Mouse (Mus musculus) neural tube, embryonic 11.5 days (tissue): ENCODE measurements around the gene Ippk. TPM values are rescaled to one million over a fixed set of nuclear protein-coding genes. Genes with fewer than 3 reads are reported as not detected.

Source experiments
- ATAC-seq: fragments of 200-750 bp; cut with Nextera tagmentation; 2 replicates; pipeline ENCODE4 v1.8.0; 2017; ENCODE audit warnings: moderate number of reproducible peaks, mild to moderate bottlenecking, moderate TSS enrichment, moderate library complexity; ENCODE audit not compliant: insufficient read depth, low FRiP score, low TSS enrichment
- DNase-seq: peaks from one replicate; pipeline ENCODE4 v3.0.0-alpha.2; 2015; ENCODE audit warnings: low spot score
- H3K27ac ChIP-seq: fragments of 300-500 bp; sonication (generic); 2 replicates; pipeline ENCODE4 v1.5.1; 2014; ENCODE audit warnings: low read depth, mild to moderate bottlenecking, low read length
- H3K27me3 ChIP-seq: fragments of 300-500 bp; sonication (generic); 2 replicates; pipeline ENCODE4 v1.6.1; 2014; ENCODE audit warnings: mild to moderate bottlenecking, low read length, mixed read lengths; ENCODE audit not compliant: control insufficient read depth, insufficient read depth
- H3K36me3 ChIP-seq: fragments of 300-500 bp; sonication (generic); 2 replicates; pipeline ENCODE4 v1.6.1; 2014; ENCODE audit warnings: mild to moderate bottlenecking, low read length, moderate library complexity, mixed read lengths; ENCODE audit not compliant: control insufficient read depth, insufficient read depth
- H3K4me1 ChIP-seq: fragments of 300-500 bp; sonication (generic); 2 replicates; pipeline ENCODE4 v1.6.1; 2014; ENCODE audit warnings: low read length, mixed read lengths; ENCODE audit not compliant: control insufficient read depth, insufficient read depth
- H3K4me2 ChIP-seq: fragments of 300-500 bp; sonication (generic); 2 replicates; pipeline ENCODE4 v1.6.1; 2014; ENCODE audit warnings: low read depth, mild to moderate bottlenecking, moderate library complexity
- H3K4me3 ChIP-seq: fragments of 300-500 bp; sonication (generic); 2 replicates; pipeline ENCODE4 v1.5.1; 2014; ENCODE audit warnings: low read depth, low read length
- H3K9ac ChIP-seq: fragments of 300-500 bp; sonication (generic); 2 replicates; pipeline ENCODE4 v1.6.1; 2014; ENCODE audit warnings: mild to moderate bottlenecking, low read length
- H3K9me3 ChIP-seq: fragments of 300-500 bp; sonication (generic); 2 replicates; pipeline ENCODE4 v1.6.1; 2016; ENCODE audit warnings: low read length; ENCODE audit not compliant: control insufficient read depth
- WGBS: fragments of 180-500 bp; shearing (Covaris S2); extraction: QIAGEN DNeasy Blood & Tissue Kit; methylation state at CpG from one replicate; pipeline ENCODE4 v1.1.7; 2014; 5-methylcytosine and 5-hydroxymethylcytosine counted together
- polyA plus RNA-seq: library from polyadenylated mRNA; unstranded; fragments of >200 nt; fragmentation: Nextera tagmentation; extraction: Ambion mirVana; gene quantifications from 2 replicates; pipeline ENCODE4 v1.2.1, GENCODE M21; 2014

Gene Ippk
- polyA plus RNA-seq, 1 experiment from 2014 or later = 19.7 TPM

- Histone ChIP-seq H3K4me1 (no peaks in the 10 kb centered on the region), H3K36me3 (no peaks in the 10 kb centered on the region), H3K9me3 (no peaks in the 10 kb centered on the region), H3K4me3 (no peak overlapping the region), H3K9ac (no peak overlapping the region), H3K4me2 (no peak overlapping the region), H3K27ac (no peak overlapping the region), H3K27me3 (no peaks in the 10 kb centered on the region)
- DNase-seq = no peak
- no peak for ATAC-seq
Measured at GRCm38 (mm10) chr13:49407795-49408194, 13.3 kb upstream of the Ippk start.

- peak; percentile 57 for ATAC-seq
- no peak overlapping the region; the same call in 1 of the 2 replicates for H3K27ac ChIP-seq
Measured at GRCm38 (mm10) chr13:49421606-49421917, 513 bp downstream of the Ippk start.

GRCm38 (mm10) chr13:49421959-49422358 lies 910 bp downstream of the Ippk start:
- peak overlapping the region; percentile 86 for H3K4me3 ChIP-seq
- H3K9ac ChIP-seq = peak overlapping the region; percentile 75
- ATAC-seq (no peak), DNase-seq (no peak)
- peak overlapping the region; percentile 93 for H3K4me2 ChIP-seq
- H3K27me3 ChIP-seq = no peaks in the 10 kb centered on the region
- H3K9me3 ChIP-seq = no peaks in the 10 kb centered on the region
- H3K4me1 ChIP-seq = peaks cover 11% of the 10 kb centered on the region
- no peaks in the 10 kb centered on the region for H3K36me3 ChIP-seq
- H3K27ac ChIP-seq = no peak overlapping the region
- 25% methylated on average over 4 of the region's 4 CpGs for WGBS

More at GRCm38 (mm10) chr13:49421606-49421917, 513 bp downstream of the Ippk start:
- peak; percentile 25 for DNase-seq
- H3K4me3 ChIP-seq = peak overlapping the region; percentile 86
- peak overlapping the region; percentile 93 for H3K4me2 ChIP-seq
- H3K9ac ChIP-seq = peak overlapping the region; percentile 75
- WGBS = under 1% methylated on average over 15 of the region's 15 CpGs
- H3K9me3 ChIP-seq = no peaks in the 10 kb centered on the region
- no peaks in the 10 kb centered on the region for H3K27me3 ChIP-seq
- H3K4me1 ChIP-seq = peaks cover 11% of the 10 kb centered on the region
- no peaks in the 10 kb centered on the region for H3K36me3 ChIP-seq

GRCm38 (mm10) chr13:49426736-49427135 lies 5.7 kb downstream of the Ippk start:
- no peak for DNase-seq
- 90% methylated on average over 3 of the region's 3 CpGs for WGBS
- H3K4me3 ChIP-seq = no peak overlapping the region
- H3K4me2 ChIP-seq = no peak overlapping the region
- no peaks in the 10 kb centered on the region for H3K36me3 ChIP-seq
- no peaks in the 10 kb centered on the region for H3K9me3 ChIP-seq
- no peak overlapping the region for H3K9ac ChIP-seq
- no peak for ATAC-seq
- H3K27ac ChIP-seq = no peak overlapping the region
- peaks cover 8% of the 10 kb centered on the region for H3K4me1 ChIP-seq
- H3K27me3 ChIP-seq = no peaks in the 10 kb centered on the region

DNA sequence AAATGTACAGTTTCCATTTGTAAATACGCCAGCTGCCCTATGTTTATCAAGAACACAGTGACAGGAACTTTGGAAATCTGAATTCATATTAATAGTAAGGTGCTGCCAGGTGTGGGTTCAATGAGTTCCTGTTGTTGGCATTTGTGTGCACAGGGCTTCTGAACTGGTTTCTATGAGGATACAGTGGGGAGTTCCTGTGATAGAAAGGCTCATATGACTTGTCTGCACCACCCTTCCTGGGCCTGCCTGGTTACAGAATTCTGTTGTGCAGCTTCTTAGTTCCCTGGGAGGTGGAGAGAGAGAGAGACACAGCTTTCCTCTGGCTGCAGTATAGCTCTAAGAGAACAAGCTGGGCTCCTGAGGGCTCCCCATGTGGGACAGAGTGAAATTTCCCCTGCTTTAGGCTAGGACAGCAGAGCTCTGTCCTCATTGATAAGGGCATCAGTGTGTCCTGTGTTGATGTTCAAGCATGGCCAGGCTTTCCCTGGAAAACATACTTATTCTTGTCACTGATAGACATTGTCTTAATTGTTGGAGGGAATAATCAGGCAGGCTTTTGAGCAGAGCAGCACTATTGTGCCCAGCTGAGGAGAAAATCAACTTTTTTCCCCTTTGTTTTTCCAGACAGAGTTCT lies 7.1 kb downstream of the Ippk start:
- WGBS = 86% methylated on average over 1 of the region's 1 CpGs
- Histone ChIP-seq H3K4me2 (no peak overlapping the region), H3K4me3 (no peak overlapping the region), H3K36me3 (no peaks in the 10 kb centered on the region), H3K27me3 (no peaks in the 10 kb centered on the region), H3K4me1 (no peaks in the 10 kb centered on the region), H3K27ac (no peak overlapping the region), H3K9ac (no peak overlapping the region), H3K9me3 (no peaks in the 10 kb centered on the region)
- ATAC-seq (no peak), DNase-seq (no peak)

DNA sequence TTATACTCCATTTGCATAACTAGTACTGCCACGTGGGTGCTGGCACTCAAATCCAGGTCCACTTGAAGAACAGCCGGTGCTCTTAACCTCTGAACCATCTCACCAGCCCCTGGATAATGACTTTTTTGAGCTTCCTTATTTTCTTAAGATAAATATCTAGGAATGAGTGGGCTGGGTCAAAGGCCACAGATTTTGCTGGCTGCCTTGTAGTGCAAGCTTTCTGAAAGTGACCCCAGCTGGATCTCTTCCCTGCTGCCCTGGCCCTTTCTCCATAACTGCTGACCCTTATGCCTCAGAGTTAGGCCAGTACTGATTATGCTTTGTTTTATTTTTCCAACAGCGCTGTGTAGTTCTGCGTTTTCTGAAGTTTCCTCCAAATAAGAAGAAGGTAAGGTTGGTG lies 9.5 kb downstream of the Ippk start:
- DNase-seq (no peak), ATAC-seq (no peak)
- 0 out of 2 replicates have a peak, but pooled peaks cover 2% of the 10 kb centered on the region for H3K36me3 ChIP-seq
- no peak overlapping the region for H3K9ac ChIP-seq
- WGBS = 86% methylated on average over 4 of the region's 4 CpGs
- no peaks in the 10 kb centered on the region for H3K27me3 ChIP-seq
- H3K27ac ChIP-seq = no peak overlapping the region
- no peak overlapping the region for H3K4me2 ChIP-seq
- no peaks in the 10 kb centered on the region for H3K4me1 ChIP-seq
- no peaks in the 10 kb centered on the region for H3K9me3 ChIP-seq
- H3K4me3 ChIP-seq = no peak overlapping the region

DNA sequence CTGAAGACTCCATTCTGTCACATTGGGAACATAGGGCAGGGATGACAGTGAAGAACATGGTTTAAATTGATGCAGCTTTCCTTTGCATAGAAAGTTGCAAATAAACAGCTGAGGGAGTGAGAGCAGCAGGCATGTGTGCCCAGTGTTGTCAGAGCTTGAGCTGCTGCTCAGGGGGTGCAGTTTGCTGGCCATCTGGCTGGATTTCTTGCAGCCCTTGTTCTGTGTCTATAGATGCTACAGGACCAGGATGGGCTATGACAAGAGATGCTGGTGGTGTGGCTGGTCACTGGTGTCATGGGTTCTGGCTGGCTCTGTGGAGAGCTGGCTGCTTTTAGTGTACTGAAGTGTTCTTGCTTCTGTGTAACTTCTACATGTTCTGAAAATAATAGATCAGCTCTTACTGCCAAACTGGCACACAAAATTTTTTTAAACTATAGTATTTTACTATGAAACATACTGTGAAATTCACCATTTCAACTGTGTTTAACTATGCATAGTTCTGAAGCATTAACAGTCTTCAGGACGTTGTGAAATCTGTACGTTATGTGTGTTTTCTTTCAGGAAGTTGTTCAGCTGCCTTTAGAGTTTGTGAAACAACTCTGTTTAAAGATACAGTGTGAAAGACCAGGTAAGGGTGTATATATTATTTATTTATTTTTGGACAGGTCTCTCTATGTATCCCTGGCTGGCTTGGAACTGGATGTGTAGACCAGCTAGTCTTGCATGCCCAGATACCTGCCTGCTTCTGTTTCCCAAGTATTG lies 12.4 kb downstream of the Ippk start:
- DNase-seq (no peak), ATAC-seq (no peak)
- Histone ChIP-seq H3K9ac (no peak overlapping the region), H3K36me3 (0 out of 2 replicates have a peak, but pooled peaks cover 2% of the 10 kb centered on the region), H3K4me2 (no peak overlapping the region), H3K27ac (no peak overlapping the region), H3K27me3 (no peaks in the 10 kb centered on the region), H3K9me3 (no peaks in the 10 kb centered on the region), H3K4me3 (no peak overlapping the region), H3K4me1 (no peaks in the 10 kb centered on the region)
- WGBS = 90% methylated on average over 2 of the region's 2 CpGs

DNA sequence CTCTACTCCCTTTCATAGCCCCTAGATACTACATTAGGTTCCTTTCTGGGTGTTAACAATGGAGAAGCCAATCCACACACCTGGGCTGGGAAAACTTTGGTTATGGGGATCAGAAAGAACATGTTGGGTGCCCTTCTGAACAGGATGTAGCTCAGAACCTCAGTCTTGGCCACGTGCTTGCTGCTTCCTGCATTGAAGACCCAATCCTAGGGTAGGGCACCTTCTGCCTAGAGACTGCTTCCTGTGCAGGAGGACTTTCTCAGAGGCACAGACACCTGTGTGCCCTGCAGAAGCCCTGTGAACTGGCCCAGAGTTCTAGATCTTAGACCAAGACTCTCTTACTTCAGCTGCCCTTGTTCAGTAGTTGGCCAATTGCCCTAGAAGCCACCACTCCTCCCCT lies 14.7 kb downstream of the Ippk start:
- H3K4me3 ChIP-seq = no peak overlapping the region
- H3K9me3 ChIP-seq = no peaks in the 10 kb centered on the region
- no peaks in the 10 kb centered on the region for H3K4me1 ChIP-seq
- no peak overlapping the region for H3K27ac ChIP-seq
- H3K9ac ChIP-seq = no peak overlapping the region
- H3K36me3 ChIP-seq = 0 out of 2 replicates have a peak, but pooled peaks cover 2% of the 10 kb centered on the region
- 87% methylated on average over 1 of the region's 1 CpGs for WGBS
- no peak overlapping the region for H3K4me2 ChIP-seq
- ATAC-seq = no peak
- no peak for DNase-seq
- H3K27me3 ChIP-seq = no peaks in the 10 kb centered on the region

- H3K4me3 ChIP-seq = no peak overlapping the region
- H3K27me3 ChIP-seq = no peaks in the 10 kb centered on the region
- H3K36me3 ChIP-seq = 0 out of 2 replicates have a peak, but pooled peaks cover 2% of the 10 kb centered on the region
- ATAC-seq (no peak), DNase-seq (no peak)
- H3K9me3 ChIP-seq = no peaks in the 10 kb centered on the region
- H3K4me1 ChIP-seq = no peaks in the 10 kb centered on the region
- H3K27ac ChIP-seq = no peak overlapping the region
- 79% methylated on average over 4 of the region's 4 CpGs for WGBS
- H3K4me2 ChIP-seq = no peak overlapping the region
- H3K9ac ChIP-seq = no peak overlapping the region
Measured at GRCm38 (mm10) chr13:49436170-49436569, 15.1 kb downstream of the Ippk start.
